Mouse (Mus musculus) kidney, adult 2 months (tissue): ENCODE measurements at regions not wholly inside any gene's neighbourhood (a gene's known extent, or its start where the extent isn't known, plus 50 kb on each side); places are given as distances from the start of the nearest gene placed in this dataset.

Experiments used
- CTCF ChIP-seq: fragments of 200-500 bp; conservative IDR thresholded peaks from 2 replicates; pipeline ENCODE4 v1.5.1; 2011; ENCODE audit warnings: low read depth, mild to moderate bottlenecking, control low read depth, low read length, moderate library complexity, mixed read lengths; ENCODE audit not compliant: insufficient read depth, insufficient read length
- POLR2A ChIP-seq: fragments of 200-500 bp; IDR thresholded peaks from one replicate; pipeline ENCODE4 v1.6.1; 2011; ENCODE audit warnings: low read depth, low read length, control low read depth

DNA sequence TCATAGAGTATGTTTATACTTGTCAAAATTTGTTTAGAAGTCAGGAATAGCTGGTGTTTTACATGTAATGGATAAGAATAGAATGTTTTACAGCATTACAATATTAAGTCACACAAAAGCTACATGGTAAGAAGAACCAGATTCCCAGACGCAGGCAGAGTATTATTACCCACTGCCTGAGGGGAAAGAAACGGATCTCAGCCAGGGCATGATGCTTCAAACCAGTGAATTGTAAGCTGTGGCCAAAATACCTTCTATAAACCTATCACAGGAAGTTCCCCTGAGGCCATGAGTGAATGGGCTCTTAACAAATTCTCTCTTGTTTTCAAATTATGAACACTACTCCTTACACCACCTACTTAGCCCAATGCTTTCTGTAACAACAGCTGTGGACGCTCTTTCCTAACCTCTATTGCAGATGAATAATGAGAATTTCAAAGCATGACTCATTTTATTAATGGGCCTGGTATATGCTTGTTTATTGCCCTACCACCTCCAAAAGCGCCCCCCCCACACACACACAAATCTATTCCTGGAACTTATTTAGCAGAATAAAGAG lies 932.0 kb downstream of the Jrkl start:
- TF ChIP-seq CTCF, result no peak
- no peak for TF ChIP-seq POLR2A
